Mouse (Mus musculus) heart, embryonic 12.5 days (tissue): ENCODE measurements around the gene Ctdspl. TPM values are rescaled to one million over a fixed set of nuclear protein-coding genes. Genes with fewer than 3 reads are reported as not detected.

Experiments
- ATAC-seq: fragments of 200-750 bp; cut with Nextera tagmentation; 2 replicates; pipeline ENCODE4 v1.8.0; 2017; ENCODE audit warnings: moderate TSS enrichment, moderate library complexity; ENCODE audit not compliant: insufficient number of reproducible peaks, low FRiP score
- H3K27ac ChIP-seq: fragments of 300-500 bp; sonication (generic); 2 replicates; pipeline ENCODE4 v1.5.1; 2016; ENCODE audit warnings: mild to moderate bottlenecking, moderate library complexity; ENCODE audit not compliant: poor library complexity, severe bottlenecking
- H3K27me3 ChIP-seq: fragments of 300-500 bp; sonication (generic); replicated peaks from 2 replicates; pipeline ENCODE4 v1.6.1; 2016; ENCODE audit warnings: mild to moderate bottlenecking, moderate library complexity
- H3K36me3 ChIP-seq: fragments of 300-500 bp; sonication (generic); 2 replicates; pipeline ENCODE4 v1.6.1; 2016; ENCODE audit warnings: mild to moderate bottlenecking, moderate library complexity
- H3K4me1 ChIP-seq: fragments of 300-500 bp; sonication (generic); replicated peaks from 2 replicates; pipeline ENCODE4 v1.6.1; 2016; ENCODE audit warnings: mild to moderate bottlenecking
- H3K4me2 ChIP-seq: fragments of 300-500 bp; sonication (generic); 2 replicates; pipeline ENCODE4 v1.6.1; 2016; ENCODE audit warnings: mild to moderate bottlenecking, moderate library complexity
- H3K4me3 ChIP-seq: fragments of 300-500 bp; sonication (generic); 2 replicates; pipeline ENCODE4 v1.5.1; 2016; ENCODE audit warnings: mild to moderate bottlenecking
- H3K9ac ChIP-seq: fragments of 300-500 bp; sonication (generic); 2 replicates; pipeline ENCODE4 v1.6.1; 2016; ENCODE audit warnings: mild to moderate bottlenecking, moderate library complexity
- H3K9me3 ChIP-seq: fragments of 300-500 bp; sonication (generic); replicated peaks from 2 replicates; pipeline ENCODE4 v1.6.1; 2016; ENCODE audit warnings: mild to moderate bottlenecking, moderate library complexity
- WGBS: fragments of 180-500 bp; shearing (Covaris S2); methylation state at CpG from one replicate; pipeline ENCODE4 v1.1.7; 2016; 5-methylcytosine and 5-hydroxymethylcytosine counted together
- polyA plus RNA-seq: library from polyadenylated mRNA; unstranded; fragments of >200 nt; fragmentation: Nextera tagmentation; extraction: Ambion mirVana; gene quantifications from 2 replicates; pipeline ENCODE4 v1.2.1, GENCODE M21; 2016

The Ctdspl gene
- polyA plus RNA-seq, 1 experiment from 2014 or later, result 7.8 TPM

DNA sequence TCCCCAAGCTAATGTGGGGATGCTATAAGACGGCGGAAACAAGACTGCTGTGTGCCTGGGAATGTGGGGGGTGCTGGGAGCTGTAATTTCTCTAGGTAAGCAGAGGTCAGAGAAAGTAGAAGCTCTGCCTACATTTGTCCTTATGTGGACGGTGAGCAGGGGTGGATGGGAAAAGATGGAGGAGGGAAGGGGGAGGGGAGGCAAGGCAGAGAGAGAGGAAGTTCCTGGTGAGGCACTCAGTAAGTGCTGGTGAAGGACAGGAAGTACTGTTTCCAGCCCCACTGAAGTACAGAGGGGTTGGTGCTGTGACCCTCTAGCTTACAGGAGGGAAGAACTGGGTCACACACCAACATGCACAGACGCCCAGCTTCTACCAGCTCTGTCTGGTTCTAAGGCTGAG lies 138.0 kb downstream of the Ctdspl start:
- no peak overlapping the region for H3K4me2 ChIP-seq
- peaks cover 15% of the 10 kb centered on the region for H3K27me3 ChIP-seq
- ATAC-seq, result no peak
- no peak overlapping the region for H3K27ac ChIP-seq
- peaks cover 16% of the 10 kb centered on the region; the same call in 1 of the 2 replicates for H3K4me1 ChIP-seq
- no peak overlapping the region for H3K9ac ChIP-seq
- no peaks in the 10 kb centered on the region for H3K9me3 ChIP-seq
- no peaks in the 10 kb centered on the region for H3K36me3 ChIP-seq
- H3K4me3 ChIP-seq, result no peak overlapping the region
- 67% methylated on average over 4 of the region's 4 CpGs for whole genome bisulfite sequencing

DNA sequence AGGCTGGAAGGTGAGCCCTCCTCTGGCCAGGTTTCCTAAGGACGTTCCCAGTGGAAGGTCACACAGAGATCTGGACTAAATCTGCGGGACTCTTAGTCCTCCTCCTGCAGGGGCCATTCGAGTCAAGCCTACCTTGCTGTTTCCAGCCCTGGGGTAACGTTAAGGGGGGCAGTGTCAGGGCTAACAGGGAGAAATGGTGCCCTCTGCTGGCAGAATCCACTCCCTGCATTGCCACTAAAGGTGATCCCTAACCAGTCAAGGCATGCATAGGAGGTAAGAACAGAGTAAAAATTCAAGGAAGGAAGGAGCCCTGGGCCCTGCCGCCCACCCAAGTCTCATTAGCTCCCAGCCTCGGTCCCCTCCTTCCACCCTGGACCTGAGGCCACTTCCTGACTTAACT lies 141.3 kb downstream of the Ctdspl start:
- ATAC-seq, result no peak
- H3K4me1 ChIP-seq, result peaks cover 23% of the 10 kb centered on the region
- H3K9me3 ChIP-seq, result no peaks in the 10 kb centered on the region
- 0 out of 2 replicates have a peak, but pooled peaks cover 3% of the 10 kb centered on the region for H3K27me3 ChIP-seq
- H3K36me3 ChIP-seq, result peaks cover 14% of the 10 kb centered on the region
- H3K27ac ChIP-seq, result no peak overlapping the region
- 1% methylated on average over 6 of the region's 6 CpGs for WGBS
- H3K9ac ChIP-seq, result no peak overlapping the region
- H3K4me2 ChIP-seq, result no peak overlapping the region
- H3K4me3 ChIP-seq, result no peak overlapping the region

DNA sequence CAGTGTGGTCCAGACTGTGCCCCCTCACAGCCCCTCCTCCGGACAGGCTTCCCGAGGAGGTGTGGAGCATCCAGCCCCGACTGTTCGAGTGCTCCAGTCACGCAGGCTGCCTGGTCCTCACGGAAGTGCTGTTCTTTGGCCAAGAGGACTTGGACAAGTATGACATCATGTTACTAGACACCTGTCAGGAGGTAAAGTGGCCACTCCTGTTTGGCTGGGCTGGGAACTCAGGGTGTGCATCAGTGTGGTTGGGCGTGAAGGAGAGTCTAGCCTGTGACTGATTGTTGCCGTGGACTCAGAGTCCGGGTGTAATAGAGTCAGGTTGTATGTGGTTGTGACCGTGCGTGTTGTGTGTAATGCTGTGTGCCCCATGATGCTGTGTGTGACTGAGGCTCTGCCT lies 142.0 kb downstream of the Ctdspl start:
- ATAC-seq, result no peak
- H3K9me3 ChIP-seq, result no peaks in the 10 kb centered on the region
- peaks cover 20% of the 10 kb centered on the region for H3K36me3 ChIP-seq
- no peak overlapping the region for H3K27ac ChIP-seq
- H3K4me1 ChIP-seq, result peaks cover 24% of the 10 kb centered on the region
- no peak overlapping the region for H3K4me2 ChIP-seq
- no peak overlapping the region for H3K9ac ChIP-seq
- H3K27me3 ChIP-seq, result 0 out of 2 replicates have a peak, but pooled peaks cover 3% of the 10 kb centered on the region
- WGBS, result 78% methylated on average over 11 of the region's 11 CpGs
- no peak overlapping the region for H3K4me3 ChIP-seq

DNA sequence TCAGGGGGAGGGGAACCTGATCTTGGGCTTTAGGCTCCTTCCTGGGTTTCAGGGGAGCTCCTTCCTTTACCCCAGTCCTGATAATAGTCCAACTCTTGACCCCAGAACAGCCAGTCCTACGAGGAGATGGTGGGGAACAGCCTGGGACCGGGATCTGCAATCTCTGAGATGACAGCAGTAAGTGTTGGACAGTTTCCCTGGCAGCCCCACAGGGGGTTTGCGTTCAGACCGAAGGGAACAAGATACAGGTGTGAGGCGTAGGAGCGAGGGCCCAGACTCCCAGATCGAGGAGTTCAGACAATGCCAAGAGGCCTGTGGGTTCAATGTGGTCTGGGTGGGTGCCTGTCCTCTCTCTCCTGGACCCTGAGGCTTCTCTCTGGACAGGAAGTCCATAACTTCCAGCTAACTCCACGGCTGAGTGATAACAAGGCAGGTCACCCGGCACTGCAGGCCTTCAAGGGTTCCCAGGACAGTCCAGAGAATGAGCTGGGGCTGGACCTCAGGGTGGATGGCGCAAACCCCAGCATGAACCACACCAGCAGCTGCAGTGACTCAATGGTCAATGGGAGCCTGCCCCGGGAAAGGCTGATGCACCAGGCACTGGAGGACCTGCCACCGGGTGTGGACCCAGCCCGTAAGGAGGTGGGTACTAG lies 144.0 kb downstream of the Ctdspl start:
- H3K27me3 ChIP-seq, result 0 out of 2 replicates have a peak, but pooled peaks cover 3% of the 10 kb centered on the region
- H3K36me3 ChIP-seq, result peaks cover 34% of the 10 kb centered on the region
- H3K4me3 ChIP-seq, result no peak overlapping the region
- WGBS, result 63% methylated on average over 13 of the region's 13 CpGs
- H3K4me1 ChIP-seq, result peaks cover 22% of the 10 kb centered on the region
- H3K9me3 ChIP-seq, result no peaks in the 10 kb centered on the region
- ATAC-seq, result no peak
- H3K9ac ChIP-seq, result no peak overlapping the region
- no peak overlapping the region for H3K4me2 ChIP-seq
- H3K27ac ChIP-seq, result no peak overlapping the region

DNA sequence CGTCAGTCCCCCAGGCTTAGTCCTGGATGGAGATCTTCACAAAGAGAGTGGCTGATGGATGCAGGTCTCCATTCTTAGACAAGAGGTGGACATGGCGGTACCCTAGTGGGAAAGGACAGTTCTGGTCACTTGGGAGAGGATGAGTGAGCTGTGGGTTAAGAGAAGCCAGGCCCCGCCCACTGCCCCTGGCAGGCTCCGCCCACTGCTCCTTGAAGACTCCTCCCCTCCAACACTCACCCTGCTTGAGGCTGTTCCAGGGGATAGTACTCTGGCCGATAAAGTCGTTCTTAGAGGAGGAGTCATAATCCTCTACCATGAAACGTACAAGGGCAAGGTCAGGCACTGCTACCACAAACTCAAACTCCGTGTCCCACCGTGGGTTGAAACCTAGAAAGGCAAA lies 145.5 kb downstream of the Ctdspl start:
- Histone ChIP-seq H3K27ac (no peak overlapping the region), H3K9ac (no peak overlapping the region), H3K36me3 (peaks cover 42% of the 10 kb centered on the region), H3K27me3 (no peaks in the 10 kb centered on the region), H3K9me3 (no peaks in the 10 kb centered on the region), H3K4me3 (no peak overlapping the region), H3K4me1 (peaks cover 27% of the 10 kb centered on the region), H3K4me2 (no peak overlapping the region)
- 73% methylated on average over 9 of the region's 9 CpGs for WGBS
- no peak for ATAC-seq

DNA sequence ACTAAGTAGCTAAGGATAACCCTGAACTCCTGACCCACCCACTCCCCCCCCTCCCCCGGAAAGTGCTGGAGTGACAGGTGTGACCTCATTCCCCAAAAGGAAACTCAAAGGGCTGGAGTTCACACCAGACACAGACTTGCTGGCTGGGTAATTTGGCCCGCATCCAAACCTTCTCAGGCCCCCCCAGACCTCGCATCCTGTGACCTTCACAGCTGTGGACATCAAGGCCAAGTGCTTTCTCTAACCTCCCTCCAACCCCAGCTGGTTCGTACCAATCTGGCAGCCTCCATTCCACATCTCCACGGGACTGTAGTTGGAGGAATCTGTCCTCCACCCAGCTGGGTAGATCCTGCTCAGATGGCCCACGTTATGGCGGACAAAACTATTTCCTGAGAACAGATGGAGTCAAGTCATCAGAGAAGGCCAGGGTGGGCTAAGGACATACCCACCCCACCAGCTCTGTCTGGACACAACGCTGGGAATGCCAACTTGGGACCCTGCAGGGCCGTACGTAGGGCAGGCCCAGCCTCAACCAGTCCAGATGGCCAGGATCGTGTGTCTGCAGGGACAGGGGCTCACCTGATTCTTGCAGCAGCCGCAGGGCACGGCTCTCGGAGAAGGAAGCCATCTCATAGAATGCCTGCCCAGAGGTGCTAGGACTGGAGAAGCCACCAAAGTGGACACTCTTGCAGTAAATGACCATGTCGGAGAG lies 147.1 kb downstream of the Ctdspl start:
- Histone ChIP-seq H3K4me1 (peaks cover 22% of the 10 kb centered on the region), H3K36me3 (peaks cover 49% of the 10 kb centered on the region), H3K4me3 (no peak overlapping the region), H3K4me2 (no peak overlapping the region), H3K9me3 (no peaks in the 10 kb centered on the region), H3K27me3 (no peaks in the 10 kb centered on the region), H3K27ac (no peak overlapping the region), H3K9ac (no peak overlapping the region)
- ATAC-seq, result peak; percentile 40; the same call in 1 of the 2 replicates
- WGBS, result 71% methylated on average over 15 of the region's 15 CpGs

DNA sequence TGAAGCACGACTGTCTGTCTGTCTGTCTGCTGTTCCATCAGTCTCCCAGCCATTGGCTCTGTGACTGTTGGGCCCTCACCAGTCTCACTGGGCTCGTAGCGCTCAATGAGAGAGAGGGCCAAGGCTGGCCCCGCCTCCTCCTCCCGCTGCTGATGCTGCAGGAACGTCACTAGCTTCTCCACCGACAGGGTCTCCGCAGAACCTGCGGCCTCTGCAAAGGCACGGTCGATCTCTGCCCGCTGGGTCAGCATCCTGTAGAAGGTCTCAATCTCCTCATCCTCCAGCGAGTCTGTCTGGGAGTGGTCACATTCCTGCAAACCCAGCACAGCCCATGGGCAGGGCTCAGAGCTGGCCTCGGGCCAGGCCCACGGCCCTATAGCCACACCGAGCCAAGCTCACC lies 149.4 kb downstream of the Ctdspl start:
- Histone ChIP-seq H3K4me3 (no peak overlapping the region), H3K9ac (no peak overlapping the region), H3K27me3 (no peaks in the 10 kb centered on the region), H3K9me3 (no peaks in the 10 kb centered on the region), H3K27ac (no peak overlapping the region), H3K36me3 (peaks cover 66% of the 10 kb centered on the region), H3K4me2 (no peak overlapping the region), H3K4me1 (peaks cover 14% of the 10 kb centered on the region)
- 62% methylated on average over 16 of the region's 16 CpGs for WGBS
- ATAC-seq, result peak; percentile 31; the same call in 1 of the 2 replicates

DNA sequence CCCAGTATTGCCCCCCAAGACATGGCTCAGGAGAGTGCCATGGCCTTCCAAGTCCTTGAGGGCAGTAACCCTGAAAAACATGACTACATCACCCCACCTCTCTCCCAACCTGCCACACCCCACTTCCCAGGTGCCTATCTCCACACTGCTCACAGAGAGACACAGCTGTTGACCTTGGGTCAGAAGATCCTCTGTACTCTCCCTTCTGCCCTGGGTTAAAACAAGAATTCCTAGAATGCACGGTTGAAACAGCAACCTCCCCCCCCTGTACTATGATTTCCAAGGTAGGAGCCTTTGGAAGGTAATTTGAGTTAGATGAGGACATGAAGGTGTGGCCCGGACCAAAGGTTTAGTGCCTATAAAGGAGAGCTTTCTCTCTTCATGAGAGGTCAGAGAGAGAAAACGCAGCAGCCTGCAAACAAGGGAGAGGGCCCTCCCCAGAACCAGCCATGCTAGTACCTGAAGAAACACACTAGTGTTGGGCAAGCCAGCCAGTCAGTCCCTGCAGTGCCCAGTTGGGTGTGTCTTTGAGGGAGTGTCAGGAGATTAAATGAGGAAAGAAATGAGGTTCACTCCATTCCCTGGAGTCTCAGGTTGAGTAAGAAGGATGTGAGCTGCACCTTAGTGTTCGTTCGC lies 153.9 kb downstream of the Ctdspl start:
- no peak for ATAC-seq
- Histone ChIP-seq H3K36me3 (peaks cover 44% of the 10 kb centered on the region), H3K27me3 (no peaks in the 10 kb centered on the region), H3K4me3 (no peak overlapping the region), H3K4me2 (no peak overlapping the region), H3K27ac (no peak overlapping the region), H3K9ac (no peak overlapping the region), H3K9me3 (no peaks in the 10 kb centered on the region), H3K4me1 (peaks cover 30% of the 10 kb centered on the region)
- 76% methylated on average over 5 of the region's 5 CpGs for WGBS

DNA sequence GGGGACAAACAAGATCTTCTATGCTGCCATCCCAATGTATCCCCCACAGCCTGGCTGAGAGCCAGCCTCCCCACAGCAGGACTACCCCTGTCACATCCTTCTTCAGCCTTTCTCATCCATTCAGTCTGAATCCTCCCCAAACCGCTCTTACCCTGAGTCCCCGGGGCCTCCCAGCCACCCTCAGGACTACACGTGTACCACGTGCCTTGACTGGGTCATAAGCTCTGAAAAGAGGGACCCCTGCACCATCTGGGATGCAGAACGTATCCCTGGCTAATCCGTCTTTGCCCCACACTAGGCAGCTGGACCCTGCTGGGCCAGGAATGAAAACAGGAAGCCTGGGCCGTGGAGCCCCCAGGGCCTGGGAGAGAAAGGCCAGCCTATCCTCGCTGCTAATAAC lies 155.8 kb downstream of the Ctdspl start:
- H3K9ac ChIP-seq, result peak overlapping the region; percentile 24; the same call in 1 of the 2 replicates
- no peak overlapping the region for H3K4me3 ChIP-seq
- peaks cover 45% of the 10 kb centered on the region for H3K4me1 ChIP-seq
- peaks cover 35% of the 10 kb centered on the region for H3K36me3 ChIP-seq
- 31% methylated on average over 8 of the region's 8 CpGs for WGBS
- peak; percentile 27; the same call in 1 of the 2 replicates for ATAC-seq
- H3K9me3 ChIP-seq, result no peaks in the 10 kb centered on the region
- H3K27ac ChIP-seq, result peak overlapping the region; percentile 2
- no peak overlapping the region for H3K4me2 ChIP-seq
- no peaks in the 10 kb centered on the region for H3K27me3 ChIP-seq

DNA sequence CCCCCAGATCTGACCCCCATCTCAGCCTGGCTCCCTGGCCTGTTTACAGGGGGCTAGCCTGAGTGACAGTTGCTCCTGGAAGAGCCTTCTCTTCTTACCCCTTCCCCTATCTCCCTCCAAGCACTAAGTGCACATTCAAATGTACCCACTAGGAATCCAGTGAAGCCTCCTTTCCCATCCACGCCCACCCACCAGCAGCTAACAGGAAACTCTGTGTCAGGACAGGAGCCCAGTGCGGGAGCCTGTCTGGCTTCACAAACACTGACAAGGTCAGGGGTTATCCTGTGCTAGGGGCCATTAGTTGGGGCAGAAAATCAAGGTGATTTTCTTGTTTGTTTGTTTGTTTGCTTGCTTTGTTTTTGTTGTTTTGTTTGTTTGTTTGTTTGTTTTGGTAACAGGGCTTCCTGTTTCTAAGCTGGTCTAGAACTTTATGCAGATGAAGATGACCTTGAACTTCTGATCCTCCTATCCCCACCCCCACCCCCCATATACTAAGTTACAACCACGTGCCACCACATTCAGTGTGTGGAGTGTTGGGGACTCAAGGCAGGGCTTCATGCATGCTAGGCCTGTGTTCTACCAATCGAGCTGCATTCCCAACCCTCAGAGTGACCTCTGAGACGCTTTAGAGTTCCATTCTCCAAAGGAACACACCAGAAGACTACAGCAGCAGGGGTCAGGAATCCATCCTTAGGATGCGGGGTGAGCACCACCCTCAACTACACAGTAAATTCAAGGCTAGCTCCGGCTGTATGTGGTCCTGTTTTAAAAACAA lies 156.6 kb downstream of the Ctdspl start:
- ATAC-seq, result no peak
- Histone ChIP-seq H3K9ac (no peak overlapping the region), H3K4me1 (peaks cover 53% of the 10 kb centered on the region)

DNA sequence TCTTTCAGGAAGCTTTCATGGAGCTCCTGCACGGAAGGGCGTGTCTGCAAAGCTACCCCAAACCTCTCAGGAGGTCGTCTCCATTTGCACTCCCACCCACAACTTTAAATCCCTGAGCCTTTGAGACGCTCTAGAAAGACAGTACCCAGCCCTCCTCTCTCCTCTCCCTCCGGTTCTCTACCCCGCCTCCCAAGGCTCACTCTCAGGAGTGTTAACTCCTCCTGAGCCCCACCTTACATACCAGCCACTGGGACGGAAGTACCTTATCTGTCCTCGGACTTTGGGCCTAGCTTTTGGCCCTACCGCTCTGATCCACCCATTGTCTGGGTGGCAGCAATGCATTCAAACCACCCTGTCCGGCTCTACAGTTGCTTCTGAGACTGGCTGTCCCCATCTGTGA lies 157.7 kb downstream of the Ctdspl start:
- H3K9me3 ChIP-seq, result no peaks in the 10 kb centered on the region
- H3K4me3 ChIP-seq, result no peak overlapping the region
- H3K27me3 ChIP-seq, result no peaks in the 10 kb centered on the region
- H3K36me3 ChIP-seq, result peaks cover 22% of the 10 kb centered on the region
- peaks cover 57% of the 10 kb centered on the region for H3K4me1 ChIP-seq
- H3K4me2 ChIP-seq, result no peak overlapping the region
- H3K9ac ChIP-seq, result no peak overlapping the region
- H3K27ac ChIP-seq, result no peak overlapping the region
- no peak for ATAC-seq
- WGBS, result 64% methylated on average over 10 of the region's 10 CpGs

More for the DNA sequence above, 156.6 kb downstream of the Ctdspl start:
- Histone ChIP-seq H3K9me3 (no peaks in the 10 kb centered on the region), H3K27ac (peak overlapping the region; percentile 2; the same call in 1 of the 2 replicates), H3K4me2 (no peak overlapping the region), H3K36me3 (peaks cover 33% of the 10 kb centered on the region), H3K27me3 (no peaks in the 10 kb centered on the region), H3K4me3 (no peak overlapping the region)
- 67% methylated on average over 7 of the region's 7 CpGs for WGBS
